Mouse (Mus musculus) midbrain, postnatal 0 days (tissue): ENCODE measurements around the gene Entpd8. TPM values are rescaled to one million over a fixed set of nuclear protein-coding genes. Genes with fewer than 3 reads are reported as not detected.

Experiments
- ATAC-seq: fragments of 200-750 bp; cut with Nextera tagmentation; 2 replicates; pipeline ENCODE4 v1.8.0; 2017; ENCODE audit warnings: moderate number of reproducible peaks, mild to moderate bottlenecking, moderate TSS enrichment, moderate library complexity; ENCODE audit not compliant: low FRiP score
- DNase-seq: peaks from one replicate; pipeline ENCODE4 v3.0.0-alpha.2; 2015; ENCODE audit warnings: low spot score
- H3K27ac ChIP-seq: fragments of 300-500 bp; sonication (generic); 2 replicates; pipeline ENCODE4 v1.5.1; 2014; ENCODE audit warnings: low read depth, mild to moderate bottlenecking, low read length, mixed read lengths
- H3K27me3 ChIP-seq: fragments of 300-500 bp; sonication (generic); 2 replicates; pipeline ENCODE4 v1.6.1; 2014; ENCODE audit warnings: low read length, control low read depth, mixed read lengths; ENCODE audit not compliant: insufficient read depth
- H3K36me3 ChIP-seq: fragments of 300-500 bp; sonication (generic); 2 replicates; pipeline ENCODE4 v1.6.1; 2014; ENCODE audit warnings: low read length, control low read depth, mixed read lengths; ENCODE audit not compliant: insufficient read depth
- H3K4me1 ChIP-seq: fragments of 300-500 bp; sonication (generic); 2 replicates; pipeline ENCODE4 v1.6.1; 2014; ENCODE audit warnings: mild to moderate bottlenecking, control low read depth, antibody characterized with exemption, low read length, mixed read lengths; ENCODE audit not compliant: insufficient read depth
- H3K4me2 ChIP-seq: fragments of 300-500 bp; sonication (generic); 2 replicates; pipeline ENCODE4 v1.6.1; 2014; ENCODE audit warnings: low read depth, mild to moderate bottlenecking, low read length, mixed read lengths; ENCODE audit not compliant: poor library complexity, severe bottlenecking
- H3K4me3 ChIP-seq: fragments of 300-500 bp; sonication (generic); 2 replicates; pipeline ENCODE4 v1.5.1; 2014; ENCODE audit warnings: low read depth, mild to moderate bottlenecking, low read length, moderate library complexity
- H3K9ac ChIP-seq: fragments of 300-500 bp; sonication (generic); replicated peaks from 2 replicates; pipeline ENCODE4 v1.6.1; 2014; ENCODE audit warnings: mild to moderate bottlenecking, low read length, moderate library complexity, mixed read lengths; ENCODE audit not compliant: poor library complexity, severe bottlenecking
- H3K9me3 ChIP-seq: fragments of 300-500 bp; sonication (generic); 2 replicates; pipeline ENCODE4 v1.6.1; 2016; ENCODE audit warnings: low read length, control low read depth
- CTCF ChIP-seq: IDR thresholded peaks from 2 replicates; pipeline ENCODE4 v1.5.1; 2016; ENCODE audit warnings: antibody characterized with exemption, mild to moderate bottlenecking
- WGBS: fragments of 180-500 bp; shearing (Covaris S2); extraction: QIAGEN DNeasy Blood & Tissue Kit; methylation state at CpG from one replicate; pipeline ENCODE4 v1.1.7; 2014; 5-methylcytosine and 5-hydroxymethylcytosine counted together
- polyA plus RNA-seq: library from polyadenylated mRNA; unstranded; fragments of >200 nt; fragmentation: Nextera tagmentation; extraction: Ambion mirVana; gene quantifications from 2 replicates; pipeline ENCODE4 v1.2.1, GENCODE M21; 2015
- total RNA-seq: library from RNA; depleted of rRNA; stranded (reverse); fragments of >200 nt; gene quantifications from 2 replicates; pipeline ENCODE4 v1.2.3, GENCODE M21; 2014

Entpd8 gene
- total and polyA plus RNA-seq, 2 experiments from 2014 or later, result not detected

DNA sequence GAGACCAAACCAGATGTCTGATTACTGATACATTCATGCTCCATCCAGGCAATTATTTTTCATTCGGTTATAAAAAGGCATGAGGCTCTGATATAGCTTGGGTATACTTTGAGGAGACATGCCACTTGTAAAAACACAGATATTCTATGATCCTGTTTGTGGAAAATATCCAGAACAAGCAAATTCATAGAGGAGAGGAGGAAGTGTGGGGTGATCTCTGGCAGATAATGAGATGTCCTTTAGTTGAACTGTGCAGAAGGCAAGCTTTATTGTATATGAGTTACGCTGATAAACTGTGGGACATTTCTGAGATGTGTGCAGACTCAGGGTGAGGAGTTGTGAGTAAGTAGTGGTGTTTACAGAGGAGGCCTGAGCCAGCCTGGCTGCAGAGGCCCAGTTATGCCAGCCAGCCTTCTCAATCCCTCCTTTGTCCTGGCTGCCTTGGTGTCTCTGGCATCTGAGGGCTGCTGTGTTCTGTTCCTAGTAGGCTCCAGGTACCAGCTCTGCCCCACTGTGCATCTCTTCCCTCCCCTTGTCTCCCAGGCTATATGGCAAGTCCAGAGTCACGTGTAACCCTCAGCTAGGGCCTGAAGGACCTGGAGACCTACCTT, 18.0 kb downstream of the Entpd8 start:
- DNase-seq (no peak), ATAC-seq (no peak)
- H3K4me2 ChIP-seq, result no peak overlapping the region
- no peaks in the 10 kb centered on the region for H3K4me1 ChIP-seq
- H3K27ac ChIP-seq, result no peak overlapping the region
- WGBS, result 78% methylated on average over 3 of the region's 3 CpGs
- TF ChIP-seq CTCF, result no peak
- no peak overlapping the region for H3K4me3 ChIP-seq
- no peak overlapping the region for H3K9ac ChIP-seq
- no peaks in the 10 kb centered on the region for H3K9me3 ChIP-seq
- no peaks in the 10 kb centered on the region for H3K36me3 ChIP-seq
- H3K27me3 ChIP-seq, result no peaks in the 10 kb centered on the region

DNA sequence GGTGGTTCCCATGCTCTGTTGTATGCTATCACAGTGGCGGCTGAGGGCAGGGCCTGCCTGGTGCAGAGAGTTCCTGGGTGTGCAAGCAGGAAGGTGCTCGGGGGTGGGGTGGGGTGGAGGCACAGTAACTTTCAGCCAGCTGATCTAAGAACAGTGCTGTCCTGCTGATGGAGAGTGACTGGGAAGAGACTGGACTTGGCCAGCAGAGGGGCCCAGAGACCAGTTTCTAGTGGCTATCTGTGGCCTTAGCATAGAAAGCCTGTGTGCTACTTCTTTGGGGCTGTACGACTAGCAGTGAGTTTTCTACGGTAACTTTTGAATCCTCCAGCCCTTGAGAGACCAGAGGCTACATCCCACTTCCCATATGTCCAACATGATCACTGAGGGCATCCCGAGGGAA, 18.9 kb downstream of the Entpd8 start:
- no peak overlapping the region for H3K27ac ChIP-seq
- 40% methylated on average over 5 of the region's 5 CpGs for WGBS
- H3K4me3 ChIP-seq, result no peak overlapping the region
- H3K4me1 ChIP-seq, result no peaks in the 10 kb centered on the region
- H3K4me2 ChIP-seq, result no peak overlapping the region
- TF ChIP-seq CTCF, result peak; percentile 73
- no peaks in the 10 kb centered on the region for H3K9me3 ChIP-seq
- DNase-seq (peak; percentile 73), ATAC-seq (peak; percentile 66; the same call in 1 of the 2 replicates)
- no peaks in the 10 kb centered on the region for H3K27me3 ChIP-seq
- no peaks in the 10 kb centered on the region for H3K36me3 ChIP-seq
- H3K9ac ChIP-seq, result no peak overlapping the region

DNA sequence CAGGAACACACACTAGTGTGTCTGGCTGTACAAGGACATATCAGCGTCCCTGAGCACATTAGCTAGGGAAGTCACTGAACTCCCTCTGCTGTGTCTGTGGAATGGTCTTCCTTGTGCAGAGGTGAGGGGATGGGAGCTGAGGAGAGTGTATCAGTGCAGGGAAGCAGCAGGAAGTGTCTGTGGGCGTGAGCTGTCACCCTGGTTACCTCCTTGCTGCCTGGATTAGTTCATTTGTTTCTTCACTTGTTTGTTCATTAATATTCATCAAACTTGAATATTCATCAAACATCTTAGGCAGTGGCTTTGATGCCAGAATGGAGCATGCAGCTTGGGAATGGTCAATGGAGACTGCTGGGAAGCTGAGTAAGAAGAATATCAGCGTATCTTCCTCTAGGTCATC, 19.6 kb downstream of the Entpd8 start:
- H3K36me3 ChIP-seq, result no peaks in the 10 kb centered on the region
- no peak overlapping the region for H3K4me3 ChIP-seq
- no peaks in the 10 kb centered on the region for H3K9me3 ChIP-seq
- H3K27ac ChIP-seq, result no peak overlapping the region
- no peak for ATAC-seq
- H3K9ac ChIP-seq, result no peak overlapping the region
- no peak overlapping the region for H3K4me2 ChIP-seq
- H3K27me3 ChIP-seq, result no peaks in the 10 kb centered on the region
- 48% methylated on average over 3 of the region's 3 CpGs for WGBS
- H3K4me1 ChIP-seq, result no peaks in the 10 kb centered on the region
- TF ChIP-seq CTCF, result no peak
- DNase-seq, result no peak

DNA sequence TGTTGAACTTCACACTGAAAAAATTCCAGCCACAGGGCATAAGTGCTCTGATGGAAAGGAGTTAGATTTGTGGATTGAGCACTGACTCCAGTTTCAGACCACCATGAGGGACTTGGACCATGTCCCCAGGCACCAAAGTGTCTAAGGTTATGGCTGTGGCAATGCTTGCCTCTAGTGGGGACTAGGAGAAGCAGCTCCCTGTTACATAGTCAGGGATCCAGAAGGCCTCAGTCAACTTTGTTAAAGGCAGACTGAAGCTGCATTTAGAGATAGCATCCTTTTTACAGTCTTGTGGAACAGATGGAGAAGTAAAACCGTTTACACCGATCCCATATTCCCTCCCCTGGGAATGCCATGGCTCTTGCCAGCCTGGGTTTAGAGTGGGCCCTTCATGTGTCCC, 24.0 kb downstream of the Entpd8 start:
- ATAC-seq (no peak), DNase-seq (no peak)
- Histone ChIP-seq H3K9ac (no peak overlapping the region), H3K4me2 (no peak overlapping the region), H3K9me3 (no peaks in the 10 kb centered on the region), H3K36me3 (no peaks in the 10 kb centered on the region), H3K27ac (no peak overlapping the region), H3K4me3 (no peak overlapping the region), H3K4me1 (no peaks in the 10 kb centered on the region), H3K27me3 (no peaks in the 10 kb centered on the region)
- no peak for TF ChIP-seq CTCF
- 92% methylated on average over 2 of the region's 2 CpGs for WGBS

DNA sequence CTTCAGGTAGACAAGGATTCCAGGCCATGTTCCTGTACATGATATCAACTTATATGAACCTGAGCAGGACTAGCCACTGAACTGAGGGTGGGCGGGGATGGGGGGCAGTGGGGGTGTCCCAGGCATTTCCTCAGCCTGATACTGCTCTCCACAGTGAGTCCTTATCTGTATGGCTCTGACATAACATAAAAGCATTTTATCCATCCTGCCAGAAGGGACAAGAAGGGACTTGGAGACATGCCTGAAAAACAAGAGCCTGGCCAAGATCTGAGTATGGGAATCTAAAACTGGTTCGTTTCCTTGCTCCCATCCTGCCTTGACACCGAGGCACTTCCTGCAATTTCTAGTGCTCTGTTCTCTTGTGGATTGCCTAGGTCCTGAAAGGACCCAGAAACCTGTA, 25.9 kb downstream of the Entpd8 start:
- H3K4me1 ChIP-seq, result no peaks in the 10 kb centered on the region
- no peak for DNase-seq
- no peak overlapping the region for H3K27ac ChIP-seq
- no peak for ATAC-seq
- H3K9ac ChIP-seq, result no peak overlapping the region
- no peak overlapping the region for H3K4me2 ChIP-seq
- TF ChIP-seq CTCF, result no peak
- H3K4me3 ChIP-seq, result no peak overlapping the region
- 72% methylated on average over 3 of the region's 3 CpGs for WGBS
- no peaks in the 10 kb centered on the region for H3K27me3 ChIP-seq
- H3K36me3 ChIP-seq, result no peaks in the 10 kb centered on the region
- H3K9me3 ChIP-seq, result no peaks in the 10 kb centered on the region

DNA sequence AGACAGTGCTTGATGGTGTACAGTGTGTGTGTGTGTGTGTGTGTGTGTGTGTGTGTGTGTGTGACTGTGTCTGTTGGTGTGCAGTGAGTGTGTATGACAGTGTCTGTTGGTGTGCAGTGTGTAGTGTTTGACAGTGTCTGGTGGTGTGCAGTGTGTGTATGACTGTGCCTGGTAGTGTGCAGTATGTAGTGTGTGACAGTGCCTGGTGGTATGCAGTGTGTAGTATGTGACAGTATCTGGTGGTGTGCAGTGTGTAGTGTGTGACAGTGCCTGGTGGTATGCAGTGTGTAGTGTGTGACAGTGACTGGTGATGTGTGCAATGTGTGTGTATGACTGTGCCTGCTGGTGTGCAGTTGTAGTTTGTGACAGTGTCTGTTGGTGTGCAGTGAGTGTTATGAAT, 29.4 kb downstream of the Entpd8 start:
- DNase-seq, result no peak
- no peaks in the 10 kb centered on the region for H3K4me1 ChIP-seq
- no peak overlapping the region for H3K9ac ChIP-seq
- no peak overlapping the region for H3K27ac ChIP-seq
- H3K9me3 ChIP-seq, result no peaks in the 10 kb centered on the region
- peak; percentile 20; the same call in 1 of the 2 replicates for ATAC-seq
- no peaks in the 10 kb centered on the region for H3K36me3 ChIP-seq
- no peaks in the 10 kb centered on the region for H3K27me3 ChIP-seq
- no peak overlapping the region for H3K4me3 ChIP-seq
- no peak overlapping the region for H3K4me2 ChIP-seq
- no peak for TF ChIP-seq CTCF
